Mouse (Mus musculus) spleen, postnatal 14 days (tissue): ENCODE measurements around the gene Sgms2.

Source experiments
- DNase-seq, 2 experiments: peaks; one replicate each; pipeline ENCODE4 v3.0.0; 2021 to 2022; ENCODE audit warnings: low spot score in 2 of 2

Sgms2 gene

DNA sequence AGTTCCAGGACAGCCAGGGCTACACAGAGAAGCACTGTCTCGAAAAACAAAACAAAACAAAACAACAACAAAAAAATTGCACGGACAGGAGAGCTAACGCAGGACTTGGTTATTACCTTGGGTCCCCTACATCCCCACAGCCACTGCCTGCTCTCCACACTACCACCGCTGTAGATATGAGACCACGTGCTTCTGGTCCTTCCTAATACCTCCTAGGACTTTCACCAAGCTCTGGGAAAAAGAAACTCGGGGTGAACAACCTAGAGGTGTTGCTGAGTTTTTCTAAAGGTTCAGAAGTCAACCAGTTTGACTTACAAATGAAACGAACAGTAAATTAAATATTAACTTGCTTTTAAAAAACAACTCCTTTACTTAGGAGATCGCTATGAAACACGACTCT lies 2.8 kb downstream of the Sgms2 start:
- DNase-seq: no peak

DNA sequence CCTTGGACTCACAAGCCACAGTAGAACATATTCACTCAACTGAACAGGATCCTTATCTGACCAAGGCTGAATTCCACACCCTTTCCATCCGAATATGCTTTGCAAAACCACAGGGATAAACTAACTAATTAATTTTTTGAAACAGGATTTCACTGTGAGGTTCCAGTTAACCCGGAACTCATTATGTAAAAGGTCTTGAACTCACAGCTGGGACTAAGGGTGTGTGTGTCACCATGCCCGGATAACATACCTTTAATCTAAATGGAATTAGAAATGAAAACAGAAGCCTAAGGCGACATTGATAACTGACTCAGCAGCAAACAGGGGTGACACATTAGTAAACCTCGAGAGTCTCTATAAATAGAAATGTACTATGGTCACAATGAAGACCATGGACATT lies 5.8 kb downstream of the Sgms2 start:
- DNase-seq: no peak

DNA sequence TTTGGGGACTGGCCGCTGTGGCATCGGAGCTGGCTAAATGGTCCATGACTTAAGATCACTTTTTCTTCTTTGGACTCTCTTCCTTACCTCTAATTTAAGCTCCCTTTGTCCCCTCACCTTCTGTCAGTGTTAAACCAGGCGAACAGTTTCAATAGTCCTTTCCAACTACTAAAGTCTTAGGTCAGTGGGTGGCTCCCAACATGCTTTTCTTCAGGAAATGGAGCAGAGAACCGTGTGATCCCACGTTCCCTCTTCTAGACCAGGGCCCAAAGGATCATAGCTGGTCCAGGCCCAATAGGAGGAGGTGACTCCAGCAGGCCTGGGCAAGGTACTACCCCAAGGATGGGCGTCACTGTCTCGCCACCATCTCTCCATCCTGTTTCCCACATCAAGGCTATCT lies 7.6 kb downstream of the Sgms2 start:
- no peak for DNase-seq

DNA sequence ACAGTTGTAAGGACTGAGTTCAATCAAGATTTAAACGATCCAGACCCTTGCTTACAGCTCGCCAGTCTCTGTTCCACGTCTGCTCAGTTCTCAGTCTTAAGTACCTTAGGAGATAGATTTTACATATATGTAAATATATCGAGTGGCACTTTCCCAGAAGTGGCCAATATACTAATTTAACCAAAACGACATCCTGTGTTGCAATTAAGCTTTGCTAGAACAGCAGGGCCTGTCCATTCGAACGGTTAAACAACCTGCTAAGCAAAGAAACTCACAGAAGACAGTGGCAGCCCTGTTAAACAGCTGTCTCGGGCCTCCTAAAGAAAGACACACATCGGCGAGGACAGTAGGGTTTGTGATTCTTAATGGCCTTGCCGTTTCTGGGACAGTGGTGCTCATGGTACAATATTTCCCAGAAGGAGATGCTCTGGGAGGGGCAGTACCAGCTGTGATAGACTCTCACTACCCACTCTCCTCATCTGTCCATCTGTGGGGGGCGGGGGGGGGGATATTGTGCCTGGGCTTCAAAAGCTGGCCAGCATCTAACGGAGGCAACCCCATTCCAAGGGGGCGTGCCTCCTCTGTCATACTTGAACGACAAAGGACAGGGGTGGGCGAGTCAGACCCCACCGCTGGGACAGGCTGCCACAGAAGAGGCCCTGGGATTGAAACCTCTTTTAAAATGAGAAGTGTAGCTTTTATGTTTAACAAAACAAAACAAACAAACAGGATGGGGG lies 9.1 kb downstream of the Sgms2 start:
- no peak for DNase-seq

DNA sequence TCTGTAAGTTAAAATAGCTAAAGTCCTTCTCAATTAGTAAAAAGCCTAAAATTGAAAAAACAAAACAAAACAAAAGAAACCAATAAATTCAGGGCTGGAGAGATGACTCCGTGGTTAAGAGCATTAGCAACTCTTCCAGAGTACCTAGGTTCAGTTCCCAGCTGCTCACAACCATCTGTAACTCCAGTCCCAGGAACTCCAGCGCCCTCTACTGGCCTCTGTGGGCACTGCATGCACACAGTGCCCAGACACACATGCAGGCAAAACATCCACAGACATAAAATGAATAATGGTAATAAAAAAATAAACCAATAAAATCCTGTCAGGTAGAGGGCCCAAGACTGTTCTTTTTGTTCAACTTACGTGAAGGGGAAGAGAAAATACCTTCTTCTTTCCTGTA lies 10.6 kb downstream of the Sgms2 start:
- DNase-seq: no peak

DNA sequence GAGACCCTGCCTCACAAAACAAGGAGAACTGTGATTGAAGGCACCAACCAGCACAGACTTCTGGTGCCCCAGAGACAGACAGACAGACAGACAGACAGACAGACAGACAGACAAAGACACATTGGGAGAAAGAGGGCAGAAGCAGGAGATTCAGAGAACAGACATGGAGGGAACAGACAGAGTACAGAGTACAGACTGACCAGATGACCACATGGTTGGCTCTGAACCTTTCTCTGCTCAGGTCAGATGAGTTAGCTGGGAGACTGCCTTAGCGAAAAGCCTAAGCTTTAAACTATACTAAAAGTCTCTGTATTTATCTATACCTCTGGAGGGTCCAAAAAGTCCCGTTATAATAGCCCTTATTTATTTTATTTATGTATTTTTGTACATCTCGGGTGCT lies 11.8 kb downstream of the Sgms2 start:
- no peak for DNase-seq

DNA sequence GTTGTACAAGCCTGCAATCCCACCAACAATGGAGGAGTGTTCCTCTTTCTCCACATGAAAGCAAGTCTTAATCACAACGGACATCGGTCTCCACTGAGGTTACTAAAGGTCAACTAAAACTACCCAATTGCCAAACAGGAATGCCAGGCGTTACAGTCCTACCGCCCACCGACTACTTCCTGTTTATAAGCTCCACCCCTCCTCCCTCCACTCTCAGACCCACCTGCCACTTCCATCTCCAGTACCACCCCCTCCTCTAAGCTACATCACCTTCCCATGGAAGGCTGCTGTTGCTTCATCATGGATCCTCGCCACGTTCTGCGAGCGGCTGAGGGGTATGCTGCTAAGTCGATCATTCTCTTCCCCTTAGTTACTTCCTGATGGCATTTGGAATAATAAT lies 15.2 kb downstream of the Sgms2 start:
- no peak for DNase-seq

DNA sequence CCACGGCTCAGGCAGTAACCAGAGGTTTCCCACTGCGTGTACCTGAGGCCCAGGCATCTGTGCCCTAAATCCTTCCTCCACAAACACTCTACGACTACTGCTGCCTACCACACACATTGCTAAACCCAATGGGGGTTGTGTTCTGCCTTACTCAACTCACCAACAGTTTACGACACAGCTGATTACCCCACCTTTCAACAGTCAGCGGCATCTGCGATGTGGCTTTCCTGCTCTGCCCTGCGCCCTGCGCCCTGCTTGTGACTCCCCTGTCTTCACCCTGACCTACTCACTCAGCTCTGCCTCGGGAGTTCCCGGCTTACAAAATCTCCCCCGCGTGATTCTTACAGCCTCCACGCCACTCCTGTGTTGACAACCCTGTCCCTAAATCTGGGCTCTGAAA lies 16.7 kb downstream of the Sgms2 start:
- DNase-seq: no peak

DNA sequence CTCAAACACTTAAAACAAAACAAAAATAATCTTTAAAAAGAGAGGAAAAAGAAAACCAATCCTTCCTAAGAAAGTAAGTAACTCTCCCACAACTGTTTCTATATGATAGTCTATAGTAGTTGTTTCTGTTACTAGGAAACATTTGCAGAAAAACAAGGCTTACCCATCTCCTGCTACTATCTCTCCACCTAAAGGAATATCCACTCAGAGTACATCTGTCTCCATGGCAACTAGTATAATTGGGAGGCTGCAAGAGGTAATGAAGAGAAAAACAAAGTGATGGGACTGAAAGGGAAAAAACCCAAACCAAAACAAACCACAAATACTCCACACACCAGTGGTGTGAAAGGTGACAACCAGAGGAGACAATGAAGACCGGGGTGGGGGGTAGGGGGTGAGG lies 17.7 kb downstream of the Sgms2 start:
- no peak for DNase-seq

DNA sequence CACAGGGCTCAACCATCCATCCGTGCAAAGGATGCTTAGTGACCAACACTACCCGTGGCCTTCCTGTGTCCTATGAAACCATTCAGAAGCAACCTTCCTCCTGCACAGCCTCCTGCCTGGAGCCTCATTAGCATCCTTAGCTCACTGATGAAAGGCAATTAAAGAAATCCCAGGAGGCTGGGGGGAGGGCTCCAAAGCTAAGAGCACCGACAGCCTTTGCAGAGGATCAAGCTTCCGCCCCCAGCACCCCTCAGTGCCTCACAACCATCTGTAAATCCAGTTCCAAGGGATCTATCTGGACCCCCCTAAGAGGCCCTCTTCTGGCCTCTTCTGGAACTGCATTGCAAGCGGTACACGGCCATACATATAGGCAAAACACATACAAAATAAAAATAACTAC lies 19.4 kb downstream of the Sgms2 start:
- no peak for DNase-seq

DNA sequence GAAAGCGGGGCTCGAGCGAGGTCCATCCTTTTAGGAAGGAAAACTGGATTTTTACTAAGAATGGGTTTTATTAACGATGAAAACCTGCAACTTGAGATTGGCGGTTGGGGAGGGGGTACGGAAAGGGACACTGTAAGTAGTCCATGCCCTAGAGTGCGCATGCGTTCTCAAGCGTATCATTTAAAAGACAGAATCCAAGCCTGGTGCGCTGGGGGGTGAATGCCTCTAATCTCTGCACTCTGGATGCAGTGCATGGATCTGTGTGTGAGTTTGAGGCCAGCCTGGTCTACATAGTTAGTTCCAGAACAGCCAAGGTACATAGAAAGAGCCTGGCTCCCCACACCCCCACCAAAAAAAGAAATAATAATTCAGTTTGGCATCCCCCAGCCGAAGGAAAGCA lies 19.8 kb downstream of the Sgms2 start:
- no peak for DNase-seq

DNA sequence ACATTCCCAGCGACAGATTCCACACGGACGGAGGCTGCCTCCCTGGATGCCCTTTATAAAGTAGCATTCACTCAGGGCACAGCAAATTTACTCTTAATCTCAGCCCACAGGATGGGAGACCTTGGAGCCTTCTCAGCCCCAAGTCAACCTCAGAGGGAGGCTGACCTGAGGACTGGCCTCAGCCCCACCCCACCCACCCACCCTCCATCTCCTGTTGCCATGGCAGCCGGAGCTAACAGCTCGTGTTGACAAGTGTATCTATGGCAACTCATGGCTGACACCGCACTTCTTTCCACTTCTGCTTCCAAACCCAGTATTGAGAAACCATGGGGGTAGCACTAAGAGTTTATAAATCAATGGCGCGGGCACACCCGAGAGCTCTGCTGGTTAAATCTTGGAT lies 20.4 kb downstream of the Sgms2 start:
- no peak for DNase-seq

DNA sequence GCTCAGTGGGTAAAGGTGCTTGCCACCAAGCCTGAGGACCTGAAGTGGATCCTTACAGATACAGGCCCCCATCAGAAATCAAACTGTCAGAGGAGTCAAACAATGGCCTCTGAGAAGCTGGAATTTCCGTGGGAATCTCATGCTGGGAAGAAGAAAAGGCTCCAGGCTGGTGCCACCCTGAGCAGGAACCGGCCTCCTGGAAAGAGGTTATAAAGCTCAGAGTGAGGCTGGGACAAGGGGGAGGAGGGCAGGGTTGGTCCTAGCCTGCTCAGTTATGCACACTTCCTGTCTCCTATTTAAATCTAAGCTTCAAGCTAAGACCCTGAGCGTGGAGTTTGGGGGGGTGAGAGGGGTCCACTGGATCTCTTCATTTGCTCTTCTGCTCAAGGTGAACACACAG lies 21.6 kb downstream of the Sgms2 start:
- no peak for DNase-seq

DNA sequence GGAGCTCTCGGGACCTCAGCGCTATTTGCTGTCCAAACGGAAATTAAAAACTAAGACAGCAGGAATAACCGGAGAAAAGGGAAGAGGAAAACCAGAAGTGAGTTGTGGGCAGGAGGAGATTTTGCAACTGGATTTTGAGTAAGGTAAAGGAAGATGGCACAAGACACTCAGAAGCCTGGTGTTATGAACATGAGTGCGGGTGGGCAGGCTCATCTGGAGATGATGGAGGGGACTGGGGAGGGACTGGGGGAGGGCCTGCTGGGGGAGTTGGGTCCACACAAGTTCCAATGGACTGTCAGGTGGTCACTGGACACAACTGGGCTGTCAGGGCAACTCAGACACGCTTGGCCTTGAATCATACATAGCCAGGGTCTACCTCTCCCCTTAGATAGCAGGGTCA lies 24.8 kb downstream of the Sgms2 start:
- no peak for DNase-seq

DNA sequence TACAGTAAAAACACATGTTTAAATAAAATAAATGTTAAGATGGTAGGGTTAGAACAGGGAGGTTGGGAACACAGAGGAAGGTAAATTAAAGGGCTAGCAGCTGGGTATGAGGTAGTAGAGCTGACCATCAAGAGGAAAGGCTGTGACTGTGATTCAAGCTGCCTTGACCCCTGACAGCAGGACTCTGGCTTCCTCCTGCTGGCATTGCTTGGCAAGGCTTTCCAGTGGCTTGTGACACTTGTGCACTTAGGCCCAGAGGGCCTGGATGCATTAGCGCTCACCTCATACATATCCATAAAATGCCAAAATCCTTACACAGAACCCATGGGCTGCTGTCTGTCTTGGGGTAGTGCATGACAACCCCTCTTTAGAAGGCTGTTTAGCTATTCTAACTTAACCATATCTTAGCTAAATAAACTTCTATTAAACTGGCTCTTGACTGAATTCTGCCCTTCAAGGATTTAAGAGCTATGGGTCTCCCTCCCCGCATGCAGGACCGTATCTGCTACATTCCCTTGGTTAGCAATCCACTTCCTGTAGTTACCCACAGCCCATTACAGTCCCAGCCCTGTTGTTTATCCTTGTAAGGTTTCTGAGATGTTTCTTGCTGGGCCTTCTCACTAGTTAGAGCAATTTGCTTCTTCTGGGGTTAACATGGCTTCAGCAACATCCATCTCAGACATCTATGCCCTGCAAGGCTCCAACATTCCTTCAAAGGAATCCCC lies 25.5 kb downstream of the Sgms2 start:
- DNase-seq: no peak

DNA sequence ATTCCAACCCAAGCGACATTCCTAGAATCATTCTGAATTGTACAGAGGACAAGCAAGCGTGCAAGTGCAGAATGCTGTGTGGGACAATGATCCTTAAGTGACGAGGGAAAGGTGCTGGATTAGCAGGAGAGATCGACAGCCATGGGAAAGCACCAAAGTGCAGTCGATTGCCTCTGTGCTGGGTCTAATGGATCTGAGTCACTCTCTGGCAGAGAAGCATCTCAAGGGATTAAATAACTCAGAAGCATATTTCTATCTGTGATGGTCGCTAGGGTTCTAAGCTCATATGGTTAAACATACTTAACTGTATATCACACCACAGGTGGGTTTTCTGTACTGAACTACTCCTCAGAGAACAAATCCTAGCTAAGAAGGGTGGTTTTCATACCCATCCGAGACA lies 118.2 kb downstream of the Sgms2 start:
- no peak for DNase-seq

DNA sequence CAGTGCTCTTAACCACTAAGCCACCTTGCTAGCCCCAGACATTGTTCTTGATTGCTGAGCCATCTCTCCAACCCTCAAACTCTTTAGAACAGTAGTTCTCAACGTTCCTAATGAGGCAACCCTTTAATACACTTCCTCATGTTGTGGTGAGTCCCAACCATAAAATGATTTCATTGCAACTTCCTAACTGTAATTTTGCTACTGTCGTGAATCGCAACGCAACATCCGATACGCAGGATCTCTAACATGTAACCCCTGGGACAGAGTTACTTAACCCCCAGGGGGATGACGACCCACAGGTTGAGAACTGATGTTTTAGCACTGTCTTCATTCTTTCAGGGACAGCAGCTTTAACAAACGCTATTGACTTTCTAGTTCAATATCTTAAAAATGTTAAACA lies 122.5 kb downstream of the Sgms2 start:
- no peak for DNase-seq

DNA sequence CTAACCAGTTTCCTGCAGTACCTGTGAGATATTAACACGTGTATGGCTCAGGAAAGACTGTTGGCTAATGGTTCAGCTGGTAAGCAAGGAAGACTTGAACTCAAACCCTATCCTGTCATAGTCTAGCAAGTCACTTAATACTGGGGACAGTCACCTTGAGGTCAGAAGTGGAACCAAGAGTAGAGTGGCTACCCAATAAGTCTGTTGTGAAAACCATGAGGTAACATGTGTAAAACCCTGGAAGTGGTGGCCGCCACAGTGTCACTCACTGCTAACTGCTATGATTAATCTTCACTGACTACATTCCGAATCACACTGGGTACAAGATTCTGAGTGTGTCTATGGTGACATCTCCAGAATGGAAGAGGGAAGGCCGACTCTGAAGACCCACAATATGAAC lies 123.8 kb downstream of the Sgms2 start:
- no peak for DNase-seq

DNA sequence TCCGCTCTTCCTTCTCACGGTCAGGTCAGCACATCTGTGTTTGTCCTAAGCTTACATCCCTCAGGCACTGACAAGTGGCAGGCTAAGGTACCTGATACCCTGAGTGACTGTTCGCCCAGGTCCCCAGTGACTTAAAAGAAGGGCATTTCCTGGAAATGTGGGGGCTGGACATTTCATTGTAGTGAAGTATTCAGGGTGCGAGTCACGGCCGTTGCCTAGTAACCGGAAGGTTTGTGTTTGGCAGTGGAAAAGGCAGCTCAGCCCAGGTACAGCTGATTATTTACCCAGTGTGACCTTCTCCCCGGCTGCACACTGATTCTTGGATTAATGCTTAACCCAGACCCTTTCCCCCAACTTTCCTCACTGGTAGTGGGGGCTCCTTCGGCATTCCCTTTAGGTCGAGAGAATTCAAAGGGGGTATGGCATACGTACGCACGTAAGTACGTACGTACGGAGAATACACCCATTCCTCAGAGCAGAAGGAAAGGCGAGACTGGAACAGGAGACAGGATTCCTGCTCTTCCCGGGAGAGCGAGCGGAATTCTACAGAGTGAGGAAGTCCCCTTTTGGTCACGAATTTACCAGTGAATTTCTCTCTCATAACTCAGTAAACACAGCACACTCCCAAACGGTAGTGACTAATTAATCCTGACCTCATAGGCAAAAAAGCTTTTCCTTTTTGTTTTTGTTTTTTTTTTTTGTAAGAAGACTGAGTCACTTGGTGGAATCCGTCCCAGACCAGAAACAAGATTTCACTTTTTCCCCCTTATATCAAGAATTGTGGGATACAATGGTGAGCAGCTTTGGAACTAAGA lies 126.4 kb downstream of the Sgms2 start:
- no peak for DNase-seq

DNA sequence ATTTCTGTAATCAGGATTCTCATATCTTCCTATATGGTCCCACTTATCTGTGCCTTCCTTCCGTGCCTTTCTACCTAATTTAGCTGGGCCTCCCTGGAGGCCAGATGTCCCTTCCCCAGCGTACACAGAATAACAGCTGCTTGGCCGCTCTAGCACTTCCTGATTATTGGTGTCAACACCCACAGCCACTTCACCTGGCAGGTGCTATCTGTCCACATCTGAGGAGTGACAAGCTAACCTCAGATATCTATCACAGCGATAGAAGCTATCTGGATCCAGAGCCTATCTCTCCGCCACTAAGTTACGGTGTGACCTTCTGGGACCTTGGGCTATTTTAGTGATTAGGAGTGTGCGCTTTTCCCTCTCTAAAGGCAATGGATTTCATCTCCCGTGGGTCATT lies 127.0 kb downstream of the Sgms2 start:
- DNase-seq: no peak

DNA sequence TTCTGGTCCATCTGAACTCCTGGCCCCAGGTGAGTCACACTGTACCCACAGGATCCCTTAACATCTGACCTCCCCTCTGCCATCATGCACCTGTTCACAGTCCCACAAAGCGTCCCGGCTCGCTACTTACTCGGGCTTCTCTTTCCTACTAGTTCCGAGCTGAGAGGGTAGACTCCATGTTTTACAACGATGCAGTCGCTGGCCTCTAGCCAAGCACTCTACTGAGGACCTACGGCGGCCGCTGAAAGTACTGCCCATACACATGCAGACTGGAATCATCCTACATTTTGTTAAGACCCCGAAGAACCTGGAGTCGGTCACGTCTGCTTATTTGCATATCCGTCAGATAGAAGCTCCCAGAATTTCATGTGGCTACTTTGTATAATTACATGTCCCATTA lies 127.6 kb downstream of the Sgms2 start:
- DNase-seq: no peak

DNA sequence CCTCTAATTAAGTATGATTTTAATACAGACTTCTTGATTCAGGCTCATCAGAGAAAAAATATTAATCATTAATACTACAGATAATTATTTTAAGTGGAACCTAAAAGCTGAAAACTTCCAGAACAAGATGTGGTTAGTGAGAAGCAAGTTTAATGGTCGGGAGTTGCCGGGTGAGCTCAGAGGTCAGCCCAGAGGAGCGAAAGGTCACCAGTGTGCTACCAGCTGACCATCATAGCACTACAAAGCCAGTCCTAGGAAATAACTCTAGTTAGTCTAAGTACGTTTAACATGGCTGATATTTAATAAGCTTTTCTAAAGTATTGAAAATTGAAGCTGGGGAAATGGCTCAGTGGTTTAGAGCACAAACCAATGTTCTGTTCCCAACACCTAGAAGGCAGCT lies 129.3 kb downstream of the Sgms2 start:
- DNase-seq: no peak

DNA sequence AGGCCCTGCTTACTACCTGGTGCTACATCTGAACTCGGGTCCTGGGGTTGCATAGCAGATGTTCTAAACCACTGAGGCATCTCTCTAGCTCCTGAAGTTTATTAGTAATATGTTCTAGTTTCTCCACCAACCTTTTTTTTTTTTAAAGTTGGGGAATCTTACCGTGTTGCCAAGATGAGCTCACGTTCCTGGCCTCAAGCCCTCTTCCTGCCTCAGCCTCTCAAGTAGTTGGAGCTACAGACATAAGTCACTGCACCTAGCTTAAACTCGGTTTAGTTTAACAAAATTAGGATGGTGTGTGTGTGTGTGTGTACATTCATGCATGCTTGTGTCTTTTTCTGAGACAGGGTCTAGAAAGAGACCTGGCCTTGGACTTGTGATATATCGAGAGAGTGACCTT lies 132.2 kb downstream of the Sgms2 start:
- no peak for DNase-seq
